Mouse (Mus musculus): ENCODE measurements around the gene Sdccag8. TPM values are rescaled to one million over a fixed set of nuclear protein-coding genes. Genes with fewer than 3 reads are reported as not detected.

The Sdccag8 gene
- polyA plus RNA-seq, 1 experiment from 2014 or later: 19.2 TPM

GRCm38 (mm10) chr1:176945175-176945540 is 130.7 kb downstream of the Sdccag8 start:
- Histone ChIP-seq H3K36me3 (ENCODE audit: control insufficient read depth, insufficient read depth, low read length) (no peaks in the 10 kb centered on the region), H3K27ac (ENCODE audit: low read depth, low read length) (no peak overlapping the region), H3K9me3 (ENCODE audit: control insufficient read depth, low read length) (no peaks in the 10 kb centered on the region), H3K4me1 (ENCODE audit: control insufficient read depth, insufficient read depth, low read length) (0 out of 2 replicates have a peak, but pooled peaks cover 3% of the 10 kb centered on the region), H3K9ac (ENCODE audit: low read length) (no peak overlapping the region), H3K4me2 (ENCODE audit: low read depth) (no peak overlapping the region), H3K4me3 (ENCODE audit: low read depth, low read length) (no peak overlapping the region), H3K27me3 (ENCODE audit: control insufficient read depth, insufficient read depth, low read length) (no peaks in the 10 kb centered on the region)
- WGBS: 90% methylated on average over 12 of the region's 12 CpGs
- ATAC-seq (ENCODE audit: insufficient read depth, low FRiP score, low TSS enrichment): no peak
- DNase-seq (ENCODE audit: low spot score): no peak

- no peaks in the 10 kb centered on the region for H3K9me3 ChIP-seq (ENCODE audit: control insufficient read depth, low read length)
- no peaks in the 10 kb centered on the region for H3K36me3 ChIP-seq (ENCODE audit: control insufficient read depth, insufficient read depth, low read length)
- 80% methylated on average over 11 of the region's 11 CpGs for WGBS
- 0 out of 2 replicates have a peak, but pooled peaks cover 3% of the 10 kb centered on the region for H3K4me1 ChIP-seq (ENCODE audit: control insufficient read depth, insufficient read depth, low read length)
- H3K27me3 ChIP-seq (ENCODE audit: control insufficient read depth, insufficient read depth, low read length): no peaks in the 10 kb centered on the region
- ATAC-seq (ENCODE audit: insufficient read depth, low FRiP score, low TSS enrichment) (no peak), DNase-seq (ENCODE audit: low spot score) (no peak)
- no peak overlapping the region for H3K27ac ChIP-seq (ENCODE audit: low read depth, low read length)
- no peak overlapping the region for H3K9ac ChIP-seq (ENCODE audit: low read length)
- H3K4me2 ChIP-seq (ENCODE audit: low read depth): no peak overlapping the region
- H3K4me3 ChIP-seq (ENCODE audit: low read depth, low read length): no peak overlapping the region
These were observed 131.8 kb downstream of the Sdccag8 start for GRCm38 (mm10) chr1:176946031-176946795.

GRCm38 (mm10) chr1:176946796-176947181 is 132.3 kb downstream of the Sdccag8 start:
- H3K4me2 ChIP-seq (ENCODE audit: low read depth): no peak overlapping the region
- WGBS: 79% methylated on average over 7 of the region's 7 CpGs
- 0 out of 2 replicates have a peak, but pooled peaks cover 3% of the 10 kb centered on the region for H3K4me1 ChIP-seq (ENCODE audit: control insufficient read depth, insufficient read depth, low read length)
- H3K9me3 ChIP-seq (ENCODE audit: control insufficient read depth, low read length): no peaks in the 10 kb centered on the region
- ATAC-seq (ENCODE audit: insufficient read depth, low FRiP score, low TSS enrichment) (no peak), DNase-seq (ENCODE audit: low spot score) (no peak)
- H3K36me3 ChIP-seq (ENCODE audit: control insufficient read depth, insufficient read depth, low read length): no peaks in the 10 kb centered on the region
- H3K4me3 ChIP-seq (ENCODE audit: low read depth, low read length): no peak overlapping the region
- H3K9ac ChIP-seq (ENCODE audit: low read length): no peak overlapping the region
- no peak overlapping the region for H3K27ac ChIP-seq (ENCODE audit: low read depth, low read length)
- H3K27me3 ChIP-seq (ENCODE audit: control insufficient read depth, insufficient read depth, low read length): no peaks in the 10 kb centered on the region

- H3K27me3 ChIP-seq (ENCODE audit: control insufficient read depth, insufficient read depth, low read length): no peaks in the 10 kb centered on the region
- H3K9me3 ChIP-seq (ENCODE audit: control insufficient read depth, low read length): no peaks in the 10 kb centered on the region
- H3K4me3 ChIP-seq (ENCODE audit: low read depth, low read length): no peak overlapping the region
- H3K9ac ChIP-seq (ENCODE audit: low read length): no peak overlapping the region
- ATAC-seq (ENCODE audit: insufficient read depth, low FRiP score, low TSS enrichment) (no peak), DNase-seq (ENCODE audit: low spot score) (no peak)
- H3K4me1 ChIP-seq (ENCODE audit: control insufficient read depth, insufficient read depth, low read length): 0 out of 2 replicates have a peak, but pooled peaks cover 3% of the 10 kb centered on the region
- no peak overlapping the region for H3K27ac ChIP-seq (ENCODE audit: low read depth, low read length)
- H3K36me3 ChIP-seq (ENCODE audit: control insufficient read depth, insufficient read depth, low read length): no peaks in the 10 kb centered on the region
- WGBS: 54% methylated on average over 6 of the region's 6 CpGs
- H3K4me2 ChIP-seq (ENCODE audit: low read depth): no peak overlapping the region
These were observed 134.4 kb downstream of the Sdccag8 start for GRCm38 (mm10) chr1:176948861-176949260.

GRCm38 (mm10) chr1:176949320-176949719 is 134.9 kb downstream of the Sdccag8 start:
- Histone ChIP-seq H3K9ac (ENCODE audit: low read length) (no peak overlapping the region), H3K4me2 (ENCODE audit: low read depth) (no peak overlapping the region), H3K27ac (ENCODE audit: low read depth, low read length) (no peak overlapping the region), H3K27me3 (ENCODE audit: control insufficient read depth, insufficient read depth, low read length) (no peaks in the 10 kb centered on the region), H3K36me3 (ENCODE audit: control insufficient read depth, insufficient read depth, low read length) (no peaks in the 10 kb centered on the region), H3K4me1 (ENCODE audit: control insufficient read depth, insufficient read depth, low read length) (0 out of 2 replicates have a peak, but pooled peaks cover 3% of the 10 kb centered on the region), H3K4me3 (ENCODE audit: low read depth, low read length) (no peak overlapping the region), H3K9me3 (ENCODE audit: control insufficient read depth, low read length) (no peaks in the 10 kb centered on the region)
- ATAC-seq (ENCODE audit: insufficient read depth, low FRiP score, low TSS enrichment) (0 out of 2 replicates have a peak, but pooled peaks have one; percentile 8), DNase-seq (ENCODE audit: low spot score) (no peak)
- WGBS: 87% methylated on average over 6 of the region's 6 CpGs

GRCm38 (mm10) chr1:176950061-176950460 is 135.6 kb downstream of the Sdccag8 start:
- DNase-seq (ENCODE audit: low spot score) (no peak), ATAC-seq (ENCODE audit: insufficient read depth, low FRiP score, low TSS enrichment) (no peak)
- no peaks in the 10 kb centered on the region for H3K36me3 ChIP-seq (ENCODE audit: control insufficient read depth, insufficient read depth, low read length)
- H3K9me3 ChIP-seq (ENCODE audit: control insufficient read depth, low read length): no peaks in the 10 kb centered on the region
- H3K4me3 ChIP-seq (ENCODE audit: low read depth, low read length): no peak overlapping the region
- no peak overlapping the region for H3K9ac ChIP-seq (ENCODE audit: low read length)
- 0 out of 2 replicates have a peak, but pooled peaks cover 3% of the 10 kb centered on the region for H3K4me1 ChIP-seq (ENCODE audit: control insufficient read depth, insufficient read depth, low read length)
- 89% methylated on average over 6 of the region's 6 CpGs for WGBS
- no peaks in the 10 kb centered on the region for H3K27me3 ChIP-seq (ENCODE audit: control insufficient read depth, insufficient read depth, low read length)
- H3K27ac ChIP-seq (ENCODE audit: low read depth, low read length): no peak overlapping the region
- no peak overlapping the region for H3K4me2 ChIP-seq (ENCODE audit: low read depth)

- no peaks in the 10 kb centered on the region for H3K27me3 ChIP-seq (ENCODE audit: control insufficient read depth, insufficient read depth, low read length)
- no peak overlapping the region for H3K4me2 ChIP-seq (ENCODE audit: low read depth)
- H3K36me3 ChIP-seq (ENCODE audit: control insufficient read depth, insufficient read depth, low read length): no peaks in the 10 kb centered on the region
- 0 out of 2 replicates have a peak, but pooled peaks have one; percentile 30 for ATAC-seq (ENCODE audit: insufficient read depth, low FRiP score, low TSS enrichment)
- H3K9me3 ChIP-seq (ENCODE audit: control insufficient read depth, low read length): no peaks in the 10 kb centered on the region
- DNase-seq (ENCODE audit: low spot score): no peak
- H3K4me3 ChIP-seq (ENCODE audit: low read depth, low read length): no peak overlapping the region
- 61% methylated on average over 7 of the region's 7 CpGs for WGBS
- no peak overlapping the region for H3K9ac ChIP-seq (ENCODE audit: low read length)
- no peak overlapping the region for H3K27ac ChIP-seq (ENCODE audit: low read depth, low read length)
- 0 out of 2 replicates have a peak, but pooled peaks cover 3% of the 10 kb centered on the region for H3K4me1 ChIP-seq (ENCODE audit: control insufficient read depth, insufficient read depth, low read length)
These were observed 137.4 kb downstream of the Sdccag8 start for GRCm38 (mm10) chr1:176951836-176952235.

GRCm38 (mm10) chr1:176958311-176958710 is 143.9 kb downstream of the Sdccag8 start:
- Histone ChIP-seq H3K4me1 (ENCODE audit: control insufficient read depth, insufficient read depth, low read length) (no peaks in the 10 kb centered on the region), H3K36me3 (ENCODE audit: control insufficient read depth, insufficient read depth, low read length) (no peaks in the 10 kb centered on the region), H3K9me3 (ENCODE audit: control insufficient read depth, low read length) (no peaks in the 10 kb centered on the region), H3K4me2 (ENCODE audit: low read depth) (no peak overlapping the region), H3K9ac (ENCODE audit: low read length) (no peak overlapping the region), H3K27me3 (ENCODE audit: control insufficient read depth, insufficient read depth, low read length) (no peaks in the 10 kb centered on the region), H3K27ac (ENCODE audit: low read depth, low read length) (no peak overlapping the region), H3K4me3 (ENCODE audit: low read depth, low read length) (no peak overlapping the region)
- ATAC-seq (ENCODE audit: insufficient read depth, low FRiP score, low TSS enrichment) (no peak), DNase-seq (ENCODE audit: low spot score) (no peak)
- 85% methylated on average over 2 of the region's 2 CpGs for WGBS

GRCm38 (mm10) chr1:176961716-176962115 is 147.3 kb downstream of the Sdccag8 start:
- DNase-seq (ENCODE audit: low spot score): no peak
- Histone ChIP-seq H3K27me3 (ENCODE audit: control insufficient read depth, insufficient read depth, low read length) (no peaks in the 10 kb centered on the region), H3K9me3 (ENCODE audit: control insufficient read depth, low read length) (no peaks in the 10 kb centered on the region), H3K4me2 (ENCODE audit: low read depth) (no peak overlapping the region), H3K36me3 (ENCODE audit: control insufficient read depth, insufficient read depth, low read length) (no peaks in the 10 kb centered on the region), H3K9ac (ENCODE audit: low read length) (no peak overlapping the region), H3K4me1 (ENCODE audit: control insufficient read depth, insufficient read depth, low read length) (no peaks in the 10 kb centered on the region), H3K27ac (ENCODE audit: low read depth, low read length) (no peak overlapping the region), H3K4me3 (ENCODE audit: low read depth, low read length) (no peak overlapping the region)
- 97% methylated on average over 10 of the region's 10 CpGs for WGBS
- ATAC-seq (ENCODE audit: insufficient read depth, low FRiP score, low TSS enrichment): no peak

Measured in neural tube, embryonic 11.5 days (tissue).